Mouse (Mus musculus) midbrain, embryonic 13.5 days (tissue): ENCODE measurements around the gene Map1b. TPM values are rescaled to one million over a fixed set of nuclear protein-coding genes. Genes with fewer than 3 reads are reported as not detected.

ENCODE experiments used
- ATAC-seq: fragments of 200-750 bp; cut with Nextera tagmentation; 2 replicates; pipeline ENCODE4 v1.8.0; 2017; ENCODE audit warnings: mild to moderate bottlenecking, moderate TSS enrichment, moderate library complexity
- H3K27ac ChIP-seq: fragments of 300-500 bp; sonication (generic); 2 replicates; pipeline ENCODE4 v1.5.1; 2015; ENCODE audit warnings: inconsistent platforms, mild to moderate bottlenecking, moderate library complexity
- H3K27me3 ChIP-seq: fragments of 300-500 bp; sonication (generic); 2 replicates; pipeline ENCODE4 v1.6.1; 2015; ENCODE audit warnings: mild to moderate bottlenecking, inconsistent platforms
- H3K36me3 ChIP-seq: fragments of 300-500 bp; sonication (generic); 2 replicates; pipeline ENCODE4 v1.6.1; 2015; ENCODE audit warnings: mild to moderate bottlenecking, inconsistent platforms
- H3K4me1 ChIP-seq: fragments of 300-500 bp; sonication (generic); replicated peaks from 2 replicates; pipeline ENCODE4 v1.6.1; 2015; ENCODE audit warnings: inconsistent platforms
- H3K4me2 ChIP-seq: fragments of 300-500 bp; sonication (generic); replicated peaks from 2 replicates; pipeline ENCODE4 v1.6.1; 2015; ENCODE audit warnings: moderate library complexity, mild to moderate bottlenecking, inconsistent platforms
- H3K4me3 ChIP-seq: fragments of 300-500 bp; sonication (generic); replicated peaks from 2 replicates; pipeline ENCODE4 v1.5.1; 2015; ENCODE audit warnings: mild to moderate bottlenecking, inconsistent platforms
- H3K9ac ChIP-seq: fragments of 300-500 bp; sonication (generic); replicated peaks from 2 replicates; pipeline ENCODE4 v1.6.1; 2015; ENCODE audit warnings: mild to moderate bottlenecking, inconsistent platforms
- H3K9me3 ChIP-seq: fragments of 300-500 bp; sonication (generic); 2 replicates; pipeline ENCODE4 v1.6.1; 2016; ENCODE audit warnings: mild to moderate bottlenecking, inconsistent platforms
- WGBS: fragments of 180-500 bp; shearing (Covaris S2); methylation state at CpG from one replicate; pipeline ENCODE4 v1.1.7; 2015; 5-methylcytosine and 5-hydroxymethylcytosine counted together
- polyA plus RNA-seq: library from polyadenylated mRNA; unstranded; fragments of >200 nt; fragmentation: Nextera tagmentation; extraction: Ambion mirVana; gene quantifications from 2 replicates; pipeline ENCODE4 v1.2.1, GENCODE M21; 2015

Gene Map1b
- polyA plus RNA-seq, 1 experiment from 2014 or later, result 2,051 TPM

DNA sequence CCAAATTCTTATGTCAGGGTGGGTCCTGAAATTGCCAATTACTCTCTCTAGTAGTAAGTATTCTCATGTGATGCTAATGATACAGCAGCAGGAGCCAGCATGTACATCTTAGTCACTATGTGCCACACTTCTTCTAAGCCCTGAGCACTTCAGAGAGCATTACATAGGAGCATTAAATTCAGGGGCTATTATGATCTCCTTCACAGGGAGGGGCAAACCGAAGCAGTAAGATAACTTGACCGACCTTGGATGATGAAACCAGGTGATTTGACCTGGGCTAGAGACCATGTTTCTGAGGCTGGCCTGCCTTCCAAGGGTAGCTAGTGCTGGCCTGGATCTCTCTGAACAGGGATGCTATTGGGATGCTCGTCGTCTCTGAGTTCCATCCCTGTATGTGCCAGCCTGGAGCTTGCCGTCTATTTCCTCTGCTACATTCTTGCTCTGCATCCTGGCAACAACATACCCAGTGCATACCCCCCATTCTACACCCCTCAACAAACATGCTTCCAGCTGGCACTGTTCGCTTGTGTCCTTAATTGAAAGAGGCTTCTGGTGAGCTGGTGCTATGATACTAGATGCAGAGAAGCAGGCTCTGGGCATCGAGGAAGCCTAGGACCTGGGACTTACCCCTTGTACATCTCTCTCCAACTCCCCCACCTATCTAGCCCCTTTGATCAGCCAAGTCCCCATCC lies 72.7 kb downstream of the Map1b start:
- Histone ChIP-seq H3K27ac (peak overlapping the region; percentile 88), H3K9ac (peak overlapping the region; percentile 58), H3K27me3 (no peaks in the 10 kb centered on the region), H3K4me2 (peak overlapping the region; percentile 55), H3K4me3 (peak overlapping the region; percentile 37), H3K9me3 (no peaks in the 10 kb centered on the region), H3K4me1 (peaks cover 83% of the 10 kb centered on the region), H3K36me3 (peaks cover 41% of the 10 kb centered on the region)
- peak; percentile 62 for ATAC-seq
- 4% methylated on average over 7 of the region's 7 CpGs for WGBS

DNA sequence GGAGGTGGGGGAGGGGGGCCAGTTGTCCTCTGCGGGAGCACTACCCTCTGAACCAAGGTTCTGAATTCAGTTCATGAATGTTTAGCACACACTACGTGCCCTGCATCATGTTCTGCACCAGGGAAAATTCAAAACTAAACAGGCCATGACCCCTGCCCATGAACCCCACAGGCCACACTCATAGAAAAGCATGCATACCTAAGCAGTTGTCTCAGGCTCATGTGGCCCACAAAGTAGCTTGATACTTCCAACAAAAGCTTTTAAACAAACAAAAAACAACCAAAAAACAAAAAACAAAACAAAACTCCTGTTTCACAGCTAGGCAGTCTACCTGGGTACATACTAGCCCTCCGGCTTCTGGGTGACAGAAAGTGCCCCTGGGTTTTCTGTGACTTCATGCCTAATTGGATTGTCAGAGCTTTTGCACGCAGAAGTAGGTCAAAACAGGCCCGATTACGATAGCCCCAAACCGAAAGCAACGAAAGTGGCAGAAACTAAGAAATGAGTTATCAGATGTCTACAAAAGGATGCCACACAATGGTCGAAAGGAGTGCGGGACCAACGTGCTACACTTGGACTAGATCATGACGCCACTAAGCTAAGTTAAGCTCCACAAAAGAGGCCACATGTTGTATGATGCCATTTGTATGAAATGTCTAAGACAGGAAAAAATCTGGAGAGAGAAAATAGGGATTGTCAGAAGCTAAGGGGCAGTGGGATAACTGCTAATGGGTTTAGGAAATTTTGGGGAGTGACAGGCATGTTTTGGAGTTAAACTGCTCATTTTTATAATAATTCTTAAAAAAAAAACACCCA lies 73.7 kb downstream of the Map1b start:
- Histone ChIP-seq H3K4me1 (peaks cover 74% of the 10 kb centered on the region), H3K27ac (peak overlapping the region; percentile 88), H3K9ac (peak overlapping the region; percentile 58), H3K36me3 (peaks cover 51% of the 10 kb centered on the region), H3K27me3 (no peaks in the 10 kb centered on the region), H3K4me3 (peak overlapping the region; percentile 37), H3K9me3 (no peaks in the 10 kb centered on the region), H3K4me2 (peak overlapping the region; percentile 55)
- WGBS, result 6% methylated on average over 12 of the region's 12 CpGs
- no peak for ATAC-seq

DNA sequence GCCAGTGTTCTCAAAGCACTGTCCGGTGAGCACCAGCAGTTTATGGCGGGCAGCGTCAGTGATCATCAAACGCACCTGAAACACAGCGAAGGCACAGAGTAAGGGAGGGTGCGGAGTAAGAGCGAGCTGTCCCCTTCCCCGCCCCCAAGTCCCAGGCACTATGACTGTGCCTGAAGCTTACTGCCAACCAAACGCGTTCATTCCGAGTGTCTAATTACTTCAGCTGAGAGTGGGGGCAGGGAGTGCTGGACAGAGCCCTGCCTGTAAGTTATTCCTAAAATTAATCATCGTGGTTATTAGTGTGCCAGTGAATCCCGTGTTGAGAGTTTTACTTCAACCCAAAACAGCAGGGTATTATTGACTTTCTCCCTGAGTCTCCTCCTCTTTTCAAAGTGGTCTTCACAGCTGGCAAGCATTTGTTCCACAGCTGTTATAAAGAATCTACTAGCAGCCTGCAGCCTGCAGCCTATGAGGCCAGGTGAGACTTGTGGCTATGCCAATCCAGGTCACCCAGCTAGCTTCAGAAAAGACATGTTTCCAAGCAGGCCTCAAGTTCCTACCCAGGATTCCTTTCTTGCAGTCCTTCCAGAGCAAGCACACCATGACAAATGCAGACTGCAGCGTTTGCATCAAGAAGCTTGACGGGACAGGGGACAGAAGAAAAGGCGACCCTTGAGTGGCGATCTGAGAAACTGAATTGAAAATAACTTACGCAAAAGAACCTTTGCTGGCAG lies 74.5 kb downstream of the Map1b start:
- no peaks in the 10 kb centered on the region for H3K9me3 ChIP-seq
- H3K27ac ChIP-seq, result peak overlapping the region; percentile 88
- peak overlapping the region; percentile 37 for H3K4me3 ChIP-seq
- peaks cover 59% of the 10 kb centered on the region for H3K36me3 ChIP-seq
- peak overlapping the region; percentile 58 for H3K9ac ChIP-seq
- WGBS, result 33% methylated on average over 18 of the region's 18 CpGs
- ATAC-seq, result no peak
- H3K4me1 ChIP-seq, result peaks cover 66% of the 10 kb centered on the region
- no peaks in the 10 kb centered on the region for H3K27me3 ChIP-seq
- H3K4me2 ChIP-seq, result peak overlapping the region; percentile 55

DNA sequence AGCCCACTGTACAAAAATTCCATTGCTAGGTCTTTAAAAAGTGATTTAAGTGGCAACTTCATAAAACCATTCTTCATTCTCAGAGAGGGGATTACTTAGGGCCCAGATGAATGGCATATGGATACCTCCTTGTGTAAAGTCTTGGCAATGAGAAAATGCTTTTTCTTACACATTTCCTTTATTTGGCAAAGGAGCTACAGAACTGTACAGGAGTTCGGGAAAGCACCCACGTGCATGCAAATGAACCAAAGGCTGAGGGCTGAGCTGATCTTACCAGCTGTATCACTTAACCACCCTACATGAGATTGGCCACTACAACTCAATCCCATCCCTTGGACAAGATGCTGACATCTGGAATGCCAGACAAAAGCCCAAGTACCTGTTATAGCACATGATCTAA lies 76.1 kb downstream of the Map1b start:
- no peak for ATAC-seq
- Histone ChIP-seq H3K9me3 (no peaks in the 10 kb centered on the region), H3K27ac (no peak overlapping the region), H3K36me3 (peaks cover 74% of the 10 kb centered on the region), H3K4me1 (peaks cover 50% of the 10 kb centered on the region), H3K4me2 (no peak overlapping the region), H3K9ac (no peak overlapping the region), H3K4me3 (no peak overlapping the region), H3K27me3 (no peaks in the 10 kb centered on the region)
- 88% methylated on average over 2 of the region's 2 CpGs for WGBS

GRCm38 (mm10) chr13:99439357-99439756 lies 77.0 kb downstream of the Map1b start:
- Histone ChIP-seq H3K9ac (no peak overlapping the region), H3K4me1 (peaks cover 41% of the 10 kb centered on the region), H3K4me3 (no peak overlapping the region), H3K9me3 (no peaks in the 10 kb centered on the region), H3K27me3 (no peaks in the 10 kb centered on the region), H3K4me2 (no peak overlapping the region), H3K27ac (no peak overlapping the region), H3K36me3 (peaks cover 83% of the 10 kb centered on the region)
- 99% methylated on average over 5 of the region's 5 CpGs for WGBS
- no peak for ATAC-seq

DNA sequence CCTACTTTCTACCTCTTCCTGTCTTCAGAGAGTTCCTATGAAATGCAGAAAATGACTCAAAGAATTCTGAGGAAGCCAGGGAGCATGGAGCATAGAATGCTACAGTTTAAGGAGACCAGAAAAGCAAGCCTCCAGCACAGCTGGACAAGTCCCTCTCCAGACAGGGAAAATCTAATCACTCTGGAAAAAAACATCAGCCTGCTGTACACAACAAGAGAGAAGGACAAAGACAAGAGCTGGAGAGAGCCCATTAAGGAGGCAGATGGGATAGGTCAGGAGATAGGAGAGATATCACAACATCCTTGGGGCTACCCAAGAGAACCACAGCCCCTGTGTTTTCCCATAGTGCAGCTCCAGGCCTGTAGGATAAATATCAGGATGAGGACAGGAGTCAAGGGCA lies 79.3 kb downstream of the Map1b start:
- H3K9me3 ChIP-seq, result no peaks in the 10 kb centered on the region
- peaks cover 18% of the 10 kb centered on the region for H3K4me1 ChIP-seq
- H3K27ac ChIP-seq, result no peak overlapping the region
- ATAC-seq, result no peak
- H3K9ac ChIP-seq, result no peak overlapping the region
- no peak overlapping the region for H3K4me2 ChIP-seq
- no peak overlapping the region for H3K4me3 ChIP-seq
- H3K36me3 ChIP-seq, result peaks cover 98% of the 10 kb centered on the region
- no peaks in the 10 kb centered on the region for H3K27me3 ChIP-seq

GRCm38 (mm10) chr13:99434494-99434893 lies 81.8 kb downstream of the Map1b start:
- WGBS, result 94% methylated on average over 9 of the region's 9 CpGs
- no peak overlapping the region for H3K9ac ChIP-seq

DNA sequence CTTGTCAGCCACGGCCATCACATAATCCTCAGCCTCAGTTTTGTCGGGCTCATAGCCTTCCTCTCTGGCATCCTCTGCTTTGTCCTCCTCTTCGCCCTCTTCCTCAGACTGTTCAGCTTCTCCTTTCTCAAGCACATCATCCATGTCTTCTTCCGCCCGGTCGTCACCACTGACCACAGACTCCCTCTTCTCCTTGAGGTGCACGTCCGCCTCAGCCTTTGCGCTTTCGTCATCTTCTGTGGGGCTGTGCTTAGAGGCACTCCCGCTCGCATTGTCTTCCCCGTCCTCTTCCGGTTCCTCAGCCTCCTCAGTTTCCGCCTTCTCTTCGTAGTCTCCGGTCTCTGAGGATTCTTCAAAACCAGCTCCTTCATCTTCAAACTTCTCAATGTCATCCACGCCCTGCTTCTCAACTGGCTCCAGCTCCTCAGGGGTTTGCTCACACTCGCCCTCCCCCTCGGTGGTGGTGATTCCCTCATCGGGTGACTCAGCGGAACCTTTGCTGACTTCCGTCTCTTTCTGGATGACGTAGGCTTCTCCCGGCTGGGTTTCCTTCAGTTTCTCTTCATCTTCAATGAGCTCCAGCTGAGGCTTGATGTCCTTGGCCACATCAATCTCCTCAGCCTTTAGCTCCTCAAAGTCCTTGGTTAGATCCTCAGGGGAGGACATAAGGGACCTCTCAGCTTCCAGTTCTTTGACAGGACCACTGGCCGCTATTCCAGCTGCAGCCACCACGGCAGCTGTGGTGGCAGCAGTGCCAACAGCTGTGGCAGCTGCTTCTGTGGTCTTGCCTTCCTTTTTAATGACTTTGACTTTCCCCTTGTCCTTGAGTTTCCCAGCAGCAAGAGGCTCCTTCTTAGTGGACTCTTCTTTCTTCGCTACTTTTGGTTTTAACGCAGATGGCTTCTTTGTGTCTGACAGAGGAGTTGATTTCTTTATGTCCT lies 83.0 kb downstream of the Map1b start:
- WGBS, result 95% methylated on average over 29 of the region's 29 CpGs
- H3K4me2 ChIP-seq, result no peak overlapping the region
- H3K27me3 ChIP-seq, result no peaks in the 10 kb centered on the region
- peaks cover 98% of the 10 kb centered on the region for H3K36me3 ChIP-seq
- no peaks in the 10 kb centered on the region for H3K4me1 ChIP-seq
- H3K9me3 ChIP-seq, result no peaks in the 10 kb centered on the region
- H3K4me3 ChIP-seq, result no peak overlapping the region
- ATAC-seq, result no peak
- no peak overlapping the region for H3K9ac ChIP-seq
- H3K27ac ChIP-seq, result no peak overlapping the region

More at GRCm38 (mm10) chr13:99434494-99434893, 81.8 kb downstream of the Map1b start:
- Histone ChIP-seq H3K4me2 (no peak overlapping the region), H3K4me1 (no peaks in the 10 kb centered on the region), H3K9me3 (no peaks in the 10 kb centered on the region), H3K27me3 (no peaks in the 10 kb centered on the region), H3K4me3 (no peak overlapping the region), H3K27ac (no peak overlapping the region), H3K36me3 (peaks cover 98% of the 10 kb centered on the region)
- ATAC-seq, result no peak

- no peak overlapping the region for H3K27ac ChIP-seq
- ATAC-seq, result no peak
- WGBS, result 89% methylated on average over 13 of the region's 13 CpGs
- H3K4me2 ChIP-seq, result no peak overlapping the region
- H3K9ac ChIP-seq, result no peak overlapping the region
- H3K36me3 ChIP-seq, result peaks cover 72% of the 10 kb centered on the region
- H3K27me3 ChIP-seq, result no peaks in the 10 kb centered on the region
- no peak overlapping the region for H3K4me3 ChIP-seq
- H3K4me1 ChIP-seq, result 0 out of 2 replicates have a peak, but pooled peaks cover 4% of the 10 kb centered on the region
- no peaks in the 10 kb centered on the region for H3K9me3 ChIP-seq
Observed at GRCm38 (mm10) chr13:99423581-99423980, 92.8 kb downstream of the Map1b start.

DNA sequence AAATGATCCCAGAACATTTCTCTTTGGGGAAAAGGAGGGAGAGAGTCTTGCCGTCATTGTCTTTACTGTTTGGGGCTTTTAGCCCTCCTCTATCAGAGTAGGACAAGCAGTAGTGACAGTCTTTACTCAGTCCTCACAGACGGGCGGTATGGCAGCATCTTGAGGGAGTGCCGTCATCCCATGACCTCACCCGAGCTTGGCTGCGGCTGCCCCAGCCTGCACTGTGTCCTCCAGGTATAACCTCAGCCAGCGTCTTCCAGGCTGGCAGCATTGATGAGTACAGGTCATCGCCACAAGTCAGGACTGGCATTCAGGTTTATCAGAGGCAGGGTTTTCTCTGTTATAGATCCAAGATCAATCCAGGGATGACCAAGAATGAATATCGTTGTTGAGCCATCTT lies 99.7 kb downstream of the Map1b start:
- no peak overlapping the region for H3K4me2 ChIP-seq
- H3K4me1 ChIP-seq, result peaks cover 39% of the 10 kb centered on the region
- no peak overlapping the region for H3K27ac ChIP-seq
- no peaks in the 10 kb centered on the region for H3K9me3 ChIP-seq
- no peak for ATAC-seq
- H3K36me3 ChIP-seq, result peaks cover 16% of the 10 kb centered on the region
- no peak overlapping the region for H3K4me3 ChIP-seq
- no peaks in the 10 kb centered on the region for H3K27me3 ChIP-seq
- WGBS, result 85% methylated on average over 9 of the region's 9 CpGs
- H3K9ac ChIP-seq, result no peak overlapping the region

GRCm38 (mm10) chr13:99414352-99414742 lies 102.0 kb downstream of the Map1b start:
- peak; percentile 28; the same call in 1 of the 2 replicates for ATAC-seq

More at GRCm38 (mm10) chr13:99414352-99414742, 102.0 kb downstream of the Map1b start:
- WGBS, result 38% methylated on average over 10 of the region's 10 CpGs
- Histone ChIP-seq H3K27me3 (no peaks in the 10 kb centered on the region), H3K4me1 (peaks cover 37% of the 10 kb centered on the region), H3K4me3 (no peak overlapping the region), H3K27ac (peak overlapping the region; percentile 45; the same call in 1 of the 2 replicates), H3K9me3 (no peaks in the 10 kb centered on the region), H3K36me3 (peaks cover 15% of the 10 kb centered on the region), H3K9ac (no peak overlapping the region), H3K4me2 (no peak overlapping the region)
